Mouse (Mus musculus) limb, embryonic 14.5 days (tissue): Measurements from ENCODE around the gene Slfn5. TPM values are rescaled to one million over a fixed set of nuclear protein-coding genes. Genes with fewer than 3 reads are reported as not detected.
A peak's percentile ranks its signal among the peaks of the same experiment; 100 is the strongest.
"Not testable (repeated sequence)": the region's sequence is repeated elsewhere in the genome, so short reads cannot be mapped to it uniquely, and the experiment has no call there.

Source experiments
- ATAC-seq: fragments of 200-750 bp; cut with Nextera tagmentation; 2 replicates; pipeline ENCODE4 v1.8.0; 2017; ENCODE audit warnings: low read depth, moderate number of reproducible peaks, moderate TSS enrichment; ENCODE audit not compliant: low FRiP score
- DNase-seq: peaks from one replicate; pipeline ENCODE4 v3.0.0-alpha.2; 2015; ENCODE audit warnings: low spot score
- H3K27ac ChIP-seq: fragments of 300-500 bp; sonication (generic); replicated peaks from 2 replicates; pipeline ENCODE4 v1.5.1; 2014; ENCODE audit warnings: low read depth, mild to moderate bottlenecking, low read length, moderate library complexity, mixed read lengths
- H3K27me3 ChIP-seq: fragments of 300-500 bp; sonication (generic); 2 replicates; pipeline ENCODE4 v1.6.1; 2014; ENCODE audit warnings: low read length, mixed read lengths; ENCODE audit not compliant: control insufficient read depth, insufficient read depth
- H3K36me3 ChIP-seq: fragments of 300-500 bp; sonication (generic); 2 replicates; pipeline ENCODE4 v1.6.1; 2014; ENCODE audit warnings: mild to moderate bottlenecking, low read length, moderate library complexity, mixed read lengths; ENCODE audit not compliant: control insufficient read depth, insufficient read depth
- H3K4me1 ChIP-seq: fragments of 300-500 bp; sonication (generic); 2 replicates; pipeline ENCODE4 v1.6.1; 2014; ENCODE audit warnings: antibody characterized with exemption, low read length, mixed read lengths; ENCODE audit not compliant: control insufficient read depth, insufficient read depth
- H3K4me2 ChIP-seq: fragments of 300-500 bp; sonication (generic); replicated peaks from 2 replicates; pipeline ENCODE4 v1.6.1; 2014; ENCODE audit warnings: low read depth, mild to moderate bottlenecking, low read length, moderate library complexity; ENCODE audit not compliant: severe bottlenecking
- H3K4me3 ChIP-seq: fragments of 300-500 bp; sonication (generic); replicated peaks from 2 replicates; pipeline ENCODE4 v1.5.1; 2014; ENCODE audit warnings: low read length
- H3K9ac ChIP-seq: fragments of 300-500 bp; sonication (generic); 2 replicates; pipeline ENCODE4 v1.6.1; 2014; ENCODE audit warnings: mild to moderate bottlenecking, low read depth, low read length, moderate library complexity; ENCODE audit not compliant: severe bottlenecking
- H3K9me3 ChIP-seq: fragments of 300-500 bp; sonication (generic); 2 replicates; pipeline ENCODE4 v1.6.1; 2016; ENCODE audit warnings: low read length; ENCODE audit not compliant: control insufficient read depth
- POLR2A ChIP-seq: fragments of 200-500 bp; IDR thresholded peaks from 2 replicates; pipeline ENCODE4 v1.8.0; 2012; ENCODE audit warnings: inconsistent platforms, mild to moderate bottlenecking, moderate library complexity, borderline replicate concordance; ENCODE audit not compliant: insufficient read depth, insufficient read length; ENCODE audit errors: extremely low read depth
- WGBS: fragments of 180-500 bp; shearing (Covaris S2); extraction: QIAGEN DNeasy Blood & Tissue Kit; methylation state at CpG from one replicate; pipeline ENCODE4 v1.1.7; 2014; 5-methylcytosine and 5-hydroxymethylcytosine counted together
- polyA plus RNA-seq, 2 experiments: library from polyadenylated mRNA; depleted of rRNA in 1 of 2; stranded (reverse) in 1 of 2; unstranded in 1 of 2; fragments of >200 nt; fragmentation: Nextera tagmentation in 1 of 2; extraction: Ambion mirVana in 1 of 2; gene quantifications; 2 replicates each; pipeline versions ENCODE4 v1.2.1 to v1.2.3; 2012 to 2014

Slfn5 gene
- polyA plus RNA-seq, 2 experiments, result 1.3 to 1.6 TPM

GRCm38 (mm10) chr11:82920768-82921167 lies 30.4 kb upstream of the Slfn5 start:
- DNase-seq (no peak), ATAC-seq (no peak)
- WGBS, result 38% methylated on average over 10 of the region's 10 CpGs
- Histone ChIP-seq H3K4me1 (no peaks in the 10 kb centered on the region), H3K4me2 (no peak overlapping the region), H3K36me3 (no peaks in the 10 kb centered on the region), H3K9ac (no peak overlapping the region), H3K4me3 (no peak overlapping the region), H3K27me3 (0 out of 2 replicates have a peak, but pooled peaks cover under 1% of the 10 kb centered on the region), H3K27ac (no peak overlapping the region), H3K9me3 (no peaks in the 10 kb centered on the region)
- TF ChIP-seq POLR2A, result no peak

GRCm38 (mm10) chr11:82921691-82922090 lies 29.5 kb upstream of the Slfn5 start:
- Histone ChIP-seq H3K4me1 (no peaks in the 10 kb centered on the region), H3K36me3 (no peaks in the 10 kb centered on the region), H3K27me3 (peaks cover 4% of the 10 kb centered on the region; the same call in 1 of the 2 replicates), H3K4me2 (no peak overlapping the region), H3K4me3 (no peak overlapping the region), H3K9me3 (no peaks in the 10 kb centered on the region), H3K27ac (no peak overlapping the region), H3K9ac (no peak overlapping the region)
- DNase-seq (no peak), ATAC-seq (no peak)
- WGBS, result 56% methylated on average over 4 of the region's 4 CpGs
- TF ChIP-seq POLR2A, result no peak

GRCm38 (mm10) chr11:82923910-82924309 lies 27.2 kb upstream of the Slfn5 start:
- ATAC-seq, H3K4me3 ChIP-seq, H3K27ac ChIP-seq, H3K9me3 ChIP-seq, DNase-seq, H3K4me1 ChIP-seq, H3K9ac ChIP-seq, H3K36me3 ChIP-seq, H3K4me2 ChIP-seq: not testable (repeated sequence)
- peaks cover 22% of the 10 kb centered on the region for H3K27me3 ChIP-seq
- WGBS, result 72% methylated on average over 6 of the region's 6 CpGs

- H3K9ac ChIP-seq, result no peak overlapping the region
- no peak overlapping the region for H3K4me2 ChIP-seq
- ATAC-seq (no peak), DNase-seq (no peak)
- 24% methylated on average over 20 of the region's 20 CpGs for WGBS
- TF ChIP-seq POLR2A, result no peak
- H3K4me3 ChIP-seq, result no peak overlapping the region
- H3K27ac ChIP-seq, result no peak overlapping the region
- no peaks in the 10 kb centered on the region for H3K9me3 ChIP-seq
- H3K36me3 ChIP-seq, result no peaks in the 10 kb centered on the region
- H3K27me3 ChIP-seq, result peaks cover 57% of the 10 kb centered on the region
- H3K4me1 ChIP-seq, result peaks cover 3% of the 10 kb centered on the region; the same call in 1 of the 2 replicates
These were observed 22.1 kb upstream of the Slfn5 start for GRCm38 (mm10) chr11:82928897-82929632.

- H3K36me3 ChIP-seq, result no peaks in the 10 kb centered on the region
- TF ChIP-seq POLR2A, result no peak
- peaks cover 3% of the 10 kb centered on the region; the same call in 1 of the 2 replicates for H3K4me1 ChIP-seq
- no peak overlapping the region for H3K27ac ChIP-seq
- 44% methylated on average over 3 of the region's 3 CpGs for WGBS
- no peak for ATAC-seq
- peaks cover 62% of the 10 kb centered on the region for H3K27me3 ChIP-seq
- no peak overlapping the region for H3K4me3 ChIP-seq
- no peaks in the 10 kb centered on the region for H3K9me3 ChIP-seq
- H3K4me2 ChIP-seq, result no peak overlapping the region
- no peak overlapping the region for H3K9ac ChIP-seq
- no peak for DNase-seq
These were observed 21.6 kb upstream of the Slfn5 start for GRCm38 (mm10) chr11:82929633-82929950.

GRCm38 (mm10) chr11:82930391-82930955 lies 20.7 kb upstream of the Slfn5 start:
- peak overlapping the region; percentile 91 for H3K4me2 ChIP-seq
- not testable (repeated sequence) for H3K4me1 ChIP-seq, ATAC-seq, H3K36me3 ChIP-seq, H3K9ac ChIP-seq, H3K9me3 ChIP-seq, DNase-seq, H3K27ac ChIP-seq
- peak overlapping the region; percentile 45 for H3K4me3 ChIP-seq
- 2% methylated on average over 47 of the region's 85 CpGs for WGBS
- peaks cover 67% of the 10 kb centered on the region for H3K27me3 ChIP-seq

GRCm38 (mm10) chr11:82931161-82931560 lies 20.0 kb upstream of the Slfn5 start:
- not testable (repeated sequence) for DNase-seq
- WGBS, result 1% methylated on average over 40 of the region's 63 CpGs

More at GRCm38 (mm10) chr11:82931161-82931560, 20.0 kb upstream of the Slfn5 start:
- Histone ChIP-seq H3K27me3 (peaks cover 69% of the 10 kb centered on the region), H3K4me2 (peak overlapping the region; percentile 91), H3K4me3 (peak overlapping the region; percentile 45)
- not testable (repeated sequence) for H3K9me3 ChIP-seq, H3K36me3 ChIP-seq, H3K9ac ChIP-seq, H3K27ac ChIP-seq, ATAC-seq, H3K4me1 ChIP-seq
